Mouse (Mus musculus) limb, embryonic 15.5 days (tissue): ENCODE results near the gene Card9. TPM values are rescaled to one million over a fixed set of nuclear protein-coding genes. Genes with fewer than 3 reads are reported as not detected.
"Not testable (repeated sequence)": the region's sequence is repeated elsewhere in the genome, so short reads cannot be mapped to it uniquely, and the experiment has no call there.

Experiments
- ATAC-seq: fragments of 200-750 bp; cut with Nextera tagmentation; 2 replicates; pipeline ENCODE4 v1.8.0; 2017; ENCODE audit warnings: low read depth, moderate TSS enrichment; ENCODE audit not compliant: insufficient number of reproducible peaks, low FRiP score, low TSS enrichment
- H3K27ac ChIP-seq: fragments of 300-500 bp; sonication (generic); 2 replicates; pipeline ENCODE4 v1.5.1; 2015; ENCODE audit warnings: moderate library complexity, mild to moderate bottlenecking, inconsistent platforms
- H3K27me3 ChIP-seq: fragments of 300-500 bp; sonication (generic); 2 replicates; pipeline ENCODE4 v1.6.1; 2015; ENCODE audit warnings: inconsistent platforms
- H3K36me3 ChIP-seq: fragments of 300-500 bp; sonication (generic); 2 replicates; pipeline ENCODE4 v1.6.1; 2015; ENCODE audit warnings: inconsistent platforms
- H3K4me1 ChIP-seq: fragments of 300-500 bp; sonication (generic); 2 replicates; pipeline ENCODE4 v1.6.1; 2015; ENCODE audit warnings: inconsistent platforms
- H3K4me2 ChIP-seq: fragments of 300-500 bp; sonication (generic); 2 replicates; pipeline ENCODE4 v1.6.1; 2015; ENCODE audit warnings: mild to moderate bottlenecking, inconsistent platforms
- H3K4me3 ChIP-seq: fragments of 300-500 bp; sonication (generic); 2 replicates; pipeline ENCODE4 v1.5.1; 2015; ENCODE audit warnings: mild to moderate bottlenecking, inconsistent platforms
- H3K9ac ChIP-seq: fragments of 300-500 bp; sonication (generic); 2 replicates; pipeline ENCODE4 v1.6.1; 2015; ENCODE audit warnings: inconsistent platforms
- H3K9me3 ChIP-seq: fragments of 300-500 bp; sonication (generic); 2 replicates; pipeline ENCODE4 v1.6.1; 2016; ENCODE audit warnings: inconsistent platforms
- WGBS: fragments of 180-500 bp; shearing (Covaris S2); methylation state at CpG from one replicate; pipeline ENCODE4 v1.1.7; 2015; 5-methylcytosine and 5-hydroxymethylcytosine counted together
- polyA plus RNA-seq: library from polyadenylated mRNA; unstranded; fragments of >200 nt; fragmentation: Nextera tagmentation; extraction: Ambion mirVana; gene quantifications from 2 replicates; pipeline ENCODE4 v1.2.1, GENCODE M21; 2015

Gene Card9
- polyA plus RNA-seq, 1 experiment from 2014 or later, result 1.1 TPM

- H3K9me3 ChIP-seq, result no peaks in the 10 kb centered on the region
- peaks cover 74% of the 10 kb centered on the region for H3K36me3 ChIP-seq
- peak; percentile 80 for ATAC-seq
- peaks cover 21% of the 10 kb centered on the region for H3K4me1 ChIP-seq
- peak within 1 kb of the TSS; percentile 88 for H3K9ac ChIP-seq
- H3K27me3 ChIP-seq, result no peaks in the 10 kb centered on the region
- H3K4me2 ChIP-seq, result peak within 1 kb of the TSS; percentile 91
- WGBS, result under 1% methylated on average over 56 of the region's 60 CpGs
- H3K27ac ChIP-seq, result peak within 1 kb of the TSS; percentile 79
- peak within 1 kb of the TSS; percentile 98 for H3K4me3 ChIP-seq
These were observed 28.5 kb upstream of the Card9 start, which contains the start of the genes Entr1 and Pmpca for GRCm38 (mm10) chr2:26389154-26389690. Gene Entr1 (minus strand): TSS chr2:26389316. Gene Pmpca (plus strand): TSS chr2:26389339.

- Histone ChIP-seq H3K36me3 (peaks cover 74% of the 10 kb centered on the region), H3K27ac (peak overlapping the region; percentile 79), H3K4me2 (peak overlapping the region; percentile 91), H3K27me3 (no peaks in the 10 kb centered on the region), H3K9me3 (no peaks in the 10 kb centered on the region), H3K4me3 (peak overlapping the region; percentile 98), H3K4me1 (peaks cover 21% of the 10 kb centered on the region), H3K9ac (peak overlapping the region; percentile 88)
- ATAC-seq, result peak; percentile 22; the same call in 1 of the 2 replicates
- under 1% methylated on average over 43 of the region's 45 CpGs for WGBS
These were observed 28.0 kb upstream of the Card9 start for GRCm38 (mm10) chr2:26388682-26389153.

GRCm38 (mm10) chr2:26387713-26388112 is 27.0 kb upstream of the Card9 start:
- peak overlapping the region; percentile 98; the same call in 1 of the 2 replicates for H3K4me3 ChIP-seq
- H3K4me2 ChIP-seq, result peak overlapping the region; percentile 91
- H3K36me3 ChIP-seq, result peaks cover 74% of the 10 kb centered on the region
- ATAC-seq, result no peak
- H3K27me3 ChIP-seq, result no peaks in the 10 kb centered on the region
- peaks cover 21% of the 10 kb centered on the region for H3K4me1 ChIP-seq
- no peak overlapping the region for H3K27ac ChIP-seq
- H3K9me3 ChIP-seq, result no peaks in the 10 kb centered on the region
- H3K9ac ChIP-seq, result no peak overlapping the region
- 95% methylated on average over 3 of the region's 3 CpGs for WGBS

GRCm38 (mm10) chr2:26380871-26381270 is 20.2 kb upstream of the Card9 start:
- H3K9me3 ChIP-seq, H3K27me3 ChIP-seq, H3K9ac ChIP-seq, ATAC-seq, H3K27ac ChIP-seq, H3K4me1 ChIP-seq: not testable (repeated sequence)
- Histone ChIP-seq H3K4me3 (peak overlapping the region; percentile 81), H3K4me2 (peak overlapping the region; percentile 84), H3K36me3 (peaks cover 72% of the 10 kb centered on the region)
- WGBS, result 37% methylated on average over 6 of the region's 6 CpGs

GRCm38 (mm10) chr2:26380131-26380771 is 19.5 kb upstream of the Card9 start, which contains the start of gene Snapc4:
Gene Snapc4 (minus strand): TSS chr2:26380653.
- H3K27ac ChIP-seq, result peak within 1 kb of the TSS; percentile 75
- peak; percentile 79; the same call in 1 of the 2 replicates for ATAC-seq
- no peaks in the 10 kb centered on the region for H3K9me3 ChIP-seq
- peaks cover 9% of the 10 kb centered on the region; the same call in 1 of the 2 replicates for H3K4me1 ChIP-seq
- H3K4me2 ChIP-seq, result peak within 1 kb of the TSS; percentile 84
- H3K36me3 ChIP-seq, result peaks cover 71% of the 10 kb centered on the region
- under 1% methylated on average over 38 of the region's 38 CpGs for WGBS
- peak within 1 kb of the TSS; percentile 77 for H3K9ac ChIP-seq
- peak within 1 kb of the TSS; percentile 81 for H3K4me3 ChIP-seq
- no peaks in the 10 kb centered on the region for H3K27me3 ChIP-seq

GRCm38 (mm10) chr2:26372396-26372795 is 11.7 kb upstream of the Card9 start:
- WGBS, result 94% methylated on average over 8 of the region's 8 CpGs
- no peak for ATAC-seq
- Histone ChIP-seq H3K36me3 (peaks cover 96% of the 10 kb centered on the region), H3K27me3 (no peaks in the 10 kb centered on the region), H3K9me3 (no peaks in the 10 kb centered on the region), H3K9ac (no peak overlapping the region), H3K4me3 (no peak overlapping the region), H3K27ac (no peak overlapping the region), H3K4me2 (no peak overlapping the region), H3K4me1 (no peaks in the 10 kb centered on the region)

GRCm38 (mm10) chr2:26368572-26368971 is 7.9 kb upstream of the Card9 start:
- Histone ChIP-seq H3K4me1 (peaks cover 12% of the 10 kb centered on the region), H3K27ac (no peak overlapping the region), H3K27me3 (no peaks in the 10 kb centered on the region), H3K4me2 (no peak overlapping the region), H3K36me3 (peaks cover 97% of the 10 kb centered on the region), H3K4me3 (no peak overlapping the region), H3K9me3 (no peaks in the 10 kb centered on the region), H3K9ac (no peak overlapping the region)
- ATAC-seq, result no peak
- WGBS, result 70% methylated on average over 1 of the region's 1 CpGs

- 88% methylated on average over 6 of the region's 6 CpGs for WGBS
- ATAC-seq, result no peak
These were observed 7.2 kb upstream of the Card9 start for GRCm38 (mm10) chr2:26367911-26368310.

GRCm38 (mm10) chr2:26364738-26365465 is 4.2 kb upstream of the Card9 start:
- Histone ChIP-seq H3K4me1 (peaks cover 12% of the 10 kb centered on the region), H3K9me3 (no peaks in the 10 kb centered on the region), H3K27ac (peak overlapping the region; percentile 38), H3K4me3 (no peak overlapping the region), H3K9ac (no peak overlapping the region), H3K4me2 (no peak overlapping the region), H3K27me3 (no peaks in the 10 kb centered on the region), H3K36me3 (peaks cover 79% of the 10 kb centered on the region)
- ATAC-seq, result no peak
- WGBS, result 63% methylated on average over 10 of the region's 10 CpGs

More at GRCm38 (mm10) chr2:26367911-26368310, 7.2 kb upstream of the Card9 start:
- Histone ChIP-seq H3K27ac (no peak overlapping the region), H3K27me3 (no peaks in the 10 kb centered on the region), H3K4me2 (no peak overlapping the region), H3K4me3 (no peak overlapping the region), H3K4me1 (peaks cover 12% of the 10 kb centered on the region), H3K9me3 (no peaks in the 10 kb centered on the region), H3K36me3 (peaks cover 97% of the 10 kb centered on the region), H3K9ac (no peak overlapping the region)

GRCm38 (mm10) chr2:26363481-26363880 is 2.8 kb upstream of the Card9 start:
- Histone ChIP-seq H3K4me1 (peaks cover 12% of the 10 kb centered on the region), H3K9ac (no peak overlapping the region), H3K9me3 (no peaks in the 10 kb centered on the region), H3K27me3 (no peaks in the 10 kb centered on the region), H3K4me2 (no peak overlapping the region), H3K4me3 (no peak overlapping the region), H3K36me3 (peaks cover 65% of the 10 kb centered on the region), H3K27ac (no peak overlapping the region)
- 81% methylated on average over 5 of the region's 5 CpGs for WGBS
- no peak for ATAC-seq

GRCm38 (mm10) chr2:26362991-26363390 is 2.3 kb upstream of the Card9 start:
- no peaks in the 10 kb centered on the region for H3K9me3 ChIP-seq
- H3K27me3 ChIP-seq, result no peaks in the 10 kb centered on the region
- no peak overlapping the region for H3K9ac ChIP-seq
- H3K36me3 ChIP-seq, result peaks cover 60% of the 10 kb centered on the region
- WGBS, result 80% methylated on average over 5 of the region's 5 CpGs
- no peak for ATAC-seq
- H3K27ac ChIP-seq, result no peak overlapping the region
- H3K4me3 ChIP-seq, result no peak overlapping the region
- H3K4me1 ChIP-seq, result peaks cover 12% of the 10 kb centered on the region
- H3K4me2 ChIP-seq, result no peak overlapping the region

GRCm38 (mm10) chr2:26359983-26360382 is 735 bp downstream of the Card9 start:
- H3K27me3 ChIP-seq, result no peaks in the 10 kb centered on the region
- H3K36me3 ChIP-seq, result peaks cover 30% of the 10 kb centered on the region
- H3K4me2 ChIP-seq, result no peak overlapping the region
- no peak overlapping the region for H3K27ac ChIP-seq
- H3K4me3 ChIP-seq, result no peak overlapping the region
- no peak for ATAC-seq
- H3K9ac ChIP-seq, result no peak overlapping the region
- H3K9me3 ChIP-seq, result no peaks in the 10 kb centered on the region
- 84% methylated on average over 6 of the region's 6 CpGs for WGBS
- peaks cover 7% of the 10 kb centered on the region for H3K4me1 ChIP-seq
